Mouse (Mus musculus): Measurements from ENCODE around the gene Iqschfp.

DNA sequence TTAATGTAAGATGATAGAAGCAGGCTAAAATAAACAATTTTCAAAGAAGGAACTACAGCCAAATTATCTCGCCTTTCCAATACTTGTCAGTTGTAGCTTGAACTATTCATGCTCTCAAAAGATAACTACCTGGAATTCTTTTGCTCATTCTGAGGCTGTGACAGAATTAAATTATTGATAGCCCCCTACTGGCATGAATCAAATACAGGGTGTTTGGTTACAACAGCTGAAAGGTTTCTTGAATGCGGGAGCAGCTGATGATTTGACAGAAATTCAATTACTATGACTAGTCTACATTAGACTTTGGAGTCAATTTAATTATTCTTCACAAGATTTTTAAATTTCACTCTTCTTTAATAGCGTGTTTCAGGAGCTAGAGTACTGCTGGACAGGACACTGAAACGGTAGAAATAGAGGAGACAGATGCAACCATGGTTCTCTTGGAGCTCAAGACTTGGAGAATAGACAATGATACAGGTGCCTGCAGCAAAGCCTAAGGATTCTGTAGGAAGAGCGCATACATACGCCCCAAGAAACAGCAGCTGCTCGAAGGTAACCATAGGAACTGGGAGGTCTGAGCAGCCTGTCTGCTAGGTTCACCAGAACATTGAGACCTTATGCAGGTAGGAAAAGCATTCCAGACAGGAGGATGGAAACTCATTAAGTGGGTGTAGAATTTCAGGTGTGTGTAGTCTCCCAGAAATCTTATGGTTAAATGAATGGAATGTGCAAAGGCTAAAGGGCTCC is 485.6 kb downstream of the Iqschfp start:
- no peak for TF ChIP-seq CTCF (IDR thresholded peaks at IDR 0.05; ENCODE audit: low read depth)
- no peak for TF ChIP-seq EP300 (IDR thresholded peaks at IDR 0.05; ENCODE audit: low read depth)
